Mouse (Mus musculus): ENCODE data around the gene Akna. TPM values are rescaled to one million over a fixed set of nuclear protein-coding genes. Genes with fewer than 3 reads are reported as not detected.
A peak's percentile ranks its signal among the peaks of the same experiment; 100 is the strongest.

Gene Akna
- polyA plus RNA-seq, 1 experiment = 5.8 TPM

DNA sequence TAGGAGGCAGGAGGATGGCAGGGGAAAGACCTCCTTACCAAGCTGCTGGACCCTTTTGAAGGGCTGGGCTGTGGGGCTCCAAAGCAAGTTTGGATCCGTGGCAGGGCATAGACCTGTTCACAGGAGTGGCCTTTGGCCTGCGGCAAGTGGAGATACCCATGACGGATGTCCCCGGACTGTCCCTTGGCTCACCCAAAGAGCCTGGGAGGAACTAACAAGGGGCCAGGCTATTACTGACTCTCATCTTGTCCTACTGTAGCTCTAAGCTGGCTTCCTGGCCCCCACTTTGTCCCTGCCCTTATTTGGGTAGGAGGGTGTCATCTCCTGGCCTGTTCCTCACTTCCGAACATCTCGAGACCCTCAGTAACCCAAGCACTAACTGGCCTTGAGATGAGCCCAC, 596 bp downstream of the Akna start:
- Histone ChIP-seq H3K27ac (ENCODE audit: insufficient read depth, low read depth, low read length) (peak overlapping the region; percentile 72), H3K27me3 (replicated peaks; ENCODE audit: control insufficient read depth, insufficient read depth, low read length) (no peaks in the 10 kb centered on the region), H3K4me3 (ENCODE audit: insufficient read depth, low read depth, low read length) (peak overlapping the region; percentile 60), H3K4me1 (ENCODE audit: control insufficient read depth, insufficient read depth, low read length) (no peaks in the 10 kb centered on the region), H3K36me3 (ENCODE audit: control insufficient read depth, insufficient read depth, low read length) (no peaks in the 10 kb centered on the region)
- TF ChIP-seq POLR2A (IDR thresholded peaks at IDR 0.05; ENCODE audit: low read depth, low read length) (no peak), CTCF (conservative IDR thresholded peaks at IDR 0.05; ENCODE audit: insufficient read depth, insufficient read length, low read depth, low read length) (no peak)
- 24% methylated on average over 6 of the region's 6 CpGs for WGBS
- DNase-seq = no peak

- Histone ChIP-seq H3K36me3 (ENCODE audit: control insufficient read depth, insufficient read depth, low read length) (no peaks in the 10 kb centered on the region), H3K27me3 (replicated peaks; ENCODE audit: control insufficient read depth, insufficient read depth, low read length) (no peaks in the 10 kb centered on the region), H3K4me1 (ENCODE audit: control insufficient read depth, insufficient read depth, low read length) (no peaks in the 10 kb centered on the region), H3K4me3 (ENCODE audit: insufficient read depth, low read depth, low read length) (peak overlapping the region; percentile 60), H3K27ac (ENCODE audit: insufficient read depth, low read depth, low read length) (peak overlapping the region; percentile 72)
- WGBS = 70% methylated on average over 10 of the region's 10 CpGs
- TF ChIP-seq CTCF (conservative IDR thresholded peaks at IDR 0.05; ENCODE audit: insufficient read depth, insufficient read length, low read depth, low read length) (no peak), POLR2A (IDR thresholded peaks at IDR 0.05; ENCODE audit: low read depth, low read length) (no peak)
- no peak for DNase-seq
These were observed 1.1 kb downstream of the Akna start for GRCm38 (mm10) chr4:63402056-63402455.

- WGBS = 65% methylated on average over 6 of the region's 6 CpGs
These were observed 1.5 kb downstream of the Akna start for GRCm38 (mm10) chr4:63401620-63402019.

DNA sequence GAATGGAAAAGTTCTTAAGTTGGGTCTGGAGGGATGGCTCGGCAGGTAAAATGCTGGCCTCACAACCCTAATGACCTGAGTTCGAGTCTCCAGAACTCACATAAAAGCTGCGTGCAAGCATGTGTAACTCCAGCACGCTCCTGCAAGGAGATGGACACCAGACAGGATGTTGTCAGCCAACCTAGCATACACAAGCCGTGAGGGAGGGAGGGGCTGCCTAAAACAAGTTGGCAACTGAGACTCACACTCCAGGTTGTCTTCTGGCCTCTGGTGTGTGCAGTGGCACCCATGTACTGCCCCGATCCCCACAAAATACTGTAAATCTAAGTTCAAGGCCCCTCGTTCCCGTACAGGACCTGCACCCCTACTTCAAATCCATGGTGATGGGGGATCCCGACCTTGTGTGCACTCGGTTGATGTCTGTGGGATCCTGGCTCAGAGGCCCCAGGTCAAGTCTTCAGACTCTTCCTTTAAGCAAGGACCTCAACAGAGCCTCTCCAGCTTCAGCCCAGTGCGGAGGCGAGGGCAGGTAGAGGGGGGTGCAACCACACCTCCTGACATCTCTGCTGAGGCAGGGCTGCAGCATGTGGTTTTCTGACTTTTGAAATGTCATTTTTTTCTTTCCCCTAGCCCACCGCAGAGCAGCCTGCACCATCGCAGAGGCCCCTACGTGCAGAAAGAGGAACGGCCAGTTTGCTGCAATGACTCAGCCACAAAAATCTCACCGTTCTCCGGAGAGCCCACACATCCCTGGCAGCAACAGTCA, 2.4 kb downstream of the Akna start:
- TF ChIP-seq CTCF (conservative IDR thresholded peaks at IDR 0.05; ENCODE audit: insufficient read depth, insufficient read length, low read depth, low read length) (no peak), POLR2A (IDR thresholded peaks at IDR 0.05; ENCODE audit: low read depth, low read length) (no peak)
- Histone ChIP-seq H3K27me3 (replicated peaks; ENCODE audit: control insufficient read depth, insufficient read depth, low read length) (no peaks in the 10 kb centered on the region), H3K4me3 (ENCODE audit: insufficient read depth, low read depth, low read length) (no peak overlapping the region), H3K4me1 (ENCODE audit: control insufficient read depth, insufficient read depth, low read length) (no peaks in the 10 kb centered on the region), H3K36me3 (ENCODE audit: control insufficient read depth, insufficient read depth, low read length) (no peaks in the 10 kb centered on the region), H3K27ac (ENCODE audit: insufficient read depth, low read depth, low read length) (no peak overlapping the region)
- no peak for DNase-seq
- 88% methylated on average over 18 of the region's 18 CpGs for WGBS

More at GRCm38 (mm10) chr4:63401620-63402019, 1.5 kb downstream of the Akna start:
- no peak overlapping the region for H3K4me3 ChIP-seq (ENCODE audit: insufficient read depth, low read depth, low read length)
- H3K27ac ChIP-seq (ENCODE audit: insufficient read depth, low read depth, low read length) = no peak overlapping the region
- no peaks in the 10 kb centered on the region for H3K4me1 ChIP-seq (ENCODE audit: control insufficient read depth, insufficient read depth, low read length)
- DNase-seq = no peak
- no peaks in the 10 kb centered on the region for H3K36me3 ChIP-seq (ENCODE audit: control insufficient read depth, insufficient read depth, low read length)
- no peaks in the 10 kb centered on the region for H3K27me3 ChIP-seq (replicated peaks; ENCODE audit: control insufficient read depth, insufficient read depth, low read length)
- no peak for TF ChIP-seq POLR2A (IDR thresholded peaks at IDR 0.05; ENCODE audit: low read depth, low read length)
- TF ChIP-seq CTCF (conservative IDR thresholded peaks at IDR 0.05; ENCODE audit: insufficient read depth, insufficient read length, low read depth, low read length) = no peak

- Histone ChIP-seq H3K27me3 (replicated peaks; ENCODE audit: control insufficient read depth, insufficient read depth, low read length) (no peaks in the 10 kb centered on the region), H3K27ac (ENCODE audit: insufficient read depth, low read depth, low read length) (peak overlapping the region; percentile 7; the same call in 1 of the 2 replicates), H3K36me3 (ENCODE audit: control insufficient read depth, insufficient read depth, low read length) (no peaks in the 10 kb centered on the region), H3K4me3 (ENCODE audit: insufficient read depth, low read depth, low read length) (no peak overlapping the region), H3K4me1 (ENCODE audit: control insufficient read depth, insufficient read depth, low read length) (no peaks in the 10 kb centered on the region)
- TF ChIP-seq POLR2A (IDR thresholded peaks at IDR 0.05; ENCODE audit: low read depth, low read length) (no peak), CTCF (conservative IDR thresholded peaks at IDR 0.05; ENCODE audit: insufficient read depth, insufficient read length, low read depth, low read length) (no peak)
- no peak for DNase-seq
- 75% methylated on average over 8 of the region's 8 CpGs for WGBS
These were observed 3.4 kb downstream of the Akna start for GRCm38 (mm10) chr4:63399691-63400270.

- DNase-seq = peak; percentile 43
- no peaks in the 10 kb centered on the region for H3K36me3 ChIP-seq (ENCODE audit: control insufficient read depth, insufficient read depth, low read length)
- H3K27ac ChIP-seq (ENCODE audit: insufficient read depth, low read depth, low read length) = peak overlapping the region; percentile 7; the same call in 1 of the 2 replicates
- 31% methylated on average over 11 of the region's 11 CpGs for WGBS
- no peaks in the 10 kb centered on the region for H3K27me3 ChIP-seq (replicated peaks; ENCODE audit: control insufficient read depth, insufficient read depth, low read length)
- H3K4me3 ChIP-seq (ENCODE audit: insufficient read depth, low read depth, low read length) = no peak overlapping the region
- no peak for TF ChIP-seq CTCF (conservative IDR thresholded peaks at IDR 0.05; ENCODE audit: insufficient read depth, insufficient read length, low read depth, low read length)
- no peak for TF ChIP-seq POLR2A (IDR thresholded peaks at IDR 0.05; ENCODE audit: low read depth, low read length)
- no peaks in the 10 kb centered on the region for H3K4me1 ChIP-seq (ENCODE audit: control insufficient read depth, insufficient read depth, low read length)
These were observed 4.1 kb downstream of the Akna start for GRCm38 (mm10) chr4:63398854-63399609.

All from kidney, adult 2 months (tissue).